Mouse (Mus musculus): ENCODE results near the gene Olfr56. TPM values are rescaled to one million over a fixed set of nuclear protein-coding genes. Genes with fewer than 3 reads are reported as not detected.

The Olfr56 gene
- total RNA-seq, 2 experiments from 2014 or later, result not detected

GRCm38 (mm10) chr11:49092053-49092586 lies 113.4 kb downstream of the Olfr56 start:
- no peak for DNase-seq

DNA sequence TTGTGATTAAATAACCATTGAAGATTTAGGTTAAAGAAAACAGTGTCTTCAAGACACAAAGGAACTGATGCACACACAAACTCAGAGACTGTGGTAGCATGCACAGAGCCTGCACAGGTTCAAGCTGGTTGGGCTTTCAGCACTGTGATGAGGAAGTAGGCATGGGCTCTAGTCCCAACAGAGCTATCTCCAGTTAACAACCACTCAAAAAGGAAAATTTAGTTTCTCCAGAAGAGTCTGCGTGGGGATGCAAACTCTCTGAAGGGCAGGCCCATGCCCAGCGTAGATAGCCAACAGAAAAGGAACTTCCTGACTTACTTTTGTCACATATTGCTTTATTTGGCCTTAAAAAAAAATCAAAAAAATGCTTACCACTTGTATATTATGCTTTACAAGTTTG lies 114.1 kb downstream of the Olfr56 start:
- DNase-seq, result no peak

DNA sequence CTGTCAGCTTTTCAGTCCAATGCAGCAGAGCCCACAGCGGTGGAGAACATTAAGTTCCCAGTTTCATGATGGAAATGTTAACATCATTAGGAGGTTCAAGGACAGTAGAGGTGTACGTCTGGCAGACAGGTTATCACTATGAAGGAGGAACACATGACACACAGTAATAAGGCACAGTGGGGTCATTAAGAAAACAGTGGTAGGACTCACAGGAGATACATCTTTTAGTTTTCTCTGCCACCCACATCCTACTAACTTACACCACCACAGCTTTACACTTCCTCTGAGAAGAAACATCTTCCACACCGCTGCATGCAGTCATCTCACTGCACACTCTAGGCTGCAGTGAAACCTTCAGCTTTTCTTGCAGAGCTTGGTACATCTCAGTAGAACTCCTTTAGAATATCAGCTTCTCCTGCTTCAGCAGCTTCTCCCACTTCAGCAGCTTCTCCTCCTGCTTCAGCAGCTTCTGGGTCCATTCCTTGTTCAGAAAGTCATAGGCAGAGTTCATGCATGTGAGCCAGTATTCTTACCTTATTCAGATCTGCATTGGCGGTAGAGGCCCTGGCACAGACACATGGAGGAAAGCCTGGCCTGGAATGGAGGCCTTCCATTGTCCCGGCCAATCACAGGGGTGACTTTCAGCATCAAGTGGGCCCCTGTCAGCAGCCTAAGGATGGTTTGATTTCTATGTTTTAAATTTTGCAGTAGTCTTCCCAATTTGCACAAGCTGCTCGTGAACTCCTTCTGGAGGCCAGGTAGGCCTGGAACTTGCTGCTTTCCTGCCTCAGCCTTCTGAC lies 115.4 kb downstream of the Olfr56 start:
- no peak for DNase-seq

DNA sequence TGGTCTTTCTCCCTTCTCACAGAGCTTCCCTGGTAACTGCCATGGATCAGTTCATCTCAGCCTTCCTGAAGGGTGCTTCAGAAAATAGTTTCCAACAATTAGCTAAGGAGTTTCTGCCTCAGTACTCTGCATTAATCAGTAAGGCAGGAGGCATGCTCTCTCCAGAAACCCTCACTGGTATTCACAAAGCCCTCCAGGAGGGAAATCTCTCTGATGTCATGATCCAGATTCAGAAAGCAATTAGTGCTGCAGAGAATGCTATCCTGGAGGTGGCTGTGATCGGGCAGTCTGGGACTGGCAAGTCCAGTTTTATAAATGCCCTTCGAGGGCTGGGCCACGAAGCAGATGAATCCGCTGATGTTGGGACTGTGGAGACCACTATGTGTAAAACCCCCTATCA lies 116.7 kb downstream of the Olfr56 start:
- no peak for DNase-seq

DNA sequence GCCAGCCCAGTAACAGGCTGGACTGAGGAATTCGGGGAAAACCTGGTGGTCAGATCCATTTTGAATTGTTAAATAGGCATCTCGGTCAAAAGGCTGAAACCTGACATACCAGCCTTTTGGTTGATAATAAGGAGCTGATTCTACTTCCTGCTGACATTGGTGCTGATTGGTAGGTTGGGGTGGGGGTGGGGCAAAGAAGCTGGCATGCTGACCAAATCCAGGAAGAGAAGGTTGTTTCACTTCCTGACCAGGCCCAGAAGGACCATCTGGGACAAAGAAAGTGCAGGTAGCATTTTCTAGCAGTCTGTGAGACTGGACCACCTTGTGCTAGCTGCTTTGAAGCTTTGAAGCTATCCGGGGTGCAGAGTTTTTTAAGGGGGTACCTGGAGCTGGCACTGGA lies 121.7 kb downstream of the Olfr56 start:
- no peak for DNase-seq

DNA sequence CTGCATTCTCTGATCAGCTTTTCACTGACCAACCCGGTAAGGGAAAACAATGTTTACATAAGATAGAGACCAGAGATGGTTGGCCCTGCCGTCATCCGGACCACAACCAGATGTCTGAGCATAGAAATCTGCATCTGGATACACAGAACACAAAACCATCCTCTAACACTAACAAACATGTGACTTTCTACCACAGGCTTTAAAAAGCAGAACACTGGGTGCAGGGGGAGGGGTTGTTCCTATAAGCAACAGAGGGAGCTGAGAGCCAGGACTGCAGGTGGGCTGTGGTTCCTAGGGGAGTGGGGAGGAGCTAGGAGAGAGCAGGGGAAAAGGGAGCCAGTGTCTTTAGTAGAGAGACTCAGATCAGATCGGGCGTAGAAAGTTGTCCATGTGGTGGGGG lies 122.8 kb downstream of the Olfr56 start:
- DNase-seq, result no peak

GRCm38 (mm10) chr11:49103047-49103693 lies 124.5 kb downstream of the Olfr56 start:
- peak; percentile 47 for DNase-seq

GRCm38 (mm10) chr11:49105752-49106151 lies 127.1 kb downstream of the Olfr56 start:
- no peak for DNase-seq

GRCm38 (mm10) chr11:49107650-49108537 lies 129.2 kb downstream of the Olfr56 start:
- DNase-seq, result no peak

GRCm38 (mm10) chr11:49108833-49109232 lies 130.1 kb downstream of the Olfr56 start:
- no peak for DNase-seq

DNA sequence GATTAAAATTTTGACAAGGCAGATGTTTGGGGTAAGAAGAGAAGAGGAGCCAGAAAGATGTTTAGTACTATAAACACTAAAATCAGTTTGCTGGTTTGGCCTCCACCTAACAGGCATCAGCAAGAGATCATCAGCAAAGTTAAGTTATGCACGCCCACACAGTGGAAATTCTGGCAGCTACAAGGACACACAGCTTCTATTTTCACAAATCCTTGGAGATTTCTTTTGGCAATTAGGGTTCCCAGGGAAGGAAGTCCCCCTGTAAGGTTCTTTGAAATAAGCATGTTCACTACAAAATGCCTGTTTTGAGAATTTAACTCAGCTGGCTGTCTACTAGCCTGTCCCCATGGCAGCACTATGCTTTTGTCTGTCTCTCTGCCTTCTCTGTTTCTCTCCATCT lies 132.3 kb downstream of the Olfr56 start:
- no peak for DNase-seq

GRCm38 (mm10) chr11:49112624-49113219 lies 134.0 kb downstream of the Olfr56 start:
- no peak for DNase-seq

- no peak for DNase-seq
These were observed 135.5 kb downstream of the Olfr56 start for GRCm38 (mm10) chr11:49114158-49114557.

GRCm38 (mm10) chr11:49114774-49115173 lies 136.1 kb downstream of the Olfr56 start, which contains the start of gene Olfr1396:
Gene Olfr1396, minus strand, starts transcription at chr11:49114874.
- no peak for DNase-seq

DNA sequence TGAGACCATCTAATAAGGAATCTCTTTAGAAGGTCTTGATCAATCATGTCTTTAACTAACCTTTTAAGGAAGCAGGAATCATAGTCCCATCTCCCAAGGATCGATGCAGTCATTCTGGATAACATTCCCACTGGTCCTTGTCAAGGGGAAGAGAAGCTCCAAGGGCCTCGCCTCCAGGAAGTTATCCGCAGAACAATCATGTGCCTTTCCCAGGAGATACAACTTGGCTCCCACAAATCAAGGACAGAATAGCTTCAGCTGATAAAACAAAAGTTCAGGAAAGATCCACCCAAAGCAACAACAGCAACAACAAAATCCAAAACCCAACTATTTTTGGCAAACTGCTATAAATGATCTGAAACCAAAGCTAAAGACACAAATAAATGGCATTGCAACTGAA lies 140.9 kb downstream of the Olfr56 start:
- DNase-seq, result no peak

DNA sequence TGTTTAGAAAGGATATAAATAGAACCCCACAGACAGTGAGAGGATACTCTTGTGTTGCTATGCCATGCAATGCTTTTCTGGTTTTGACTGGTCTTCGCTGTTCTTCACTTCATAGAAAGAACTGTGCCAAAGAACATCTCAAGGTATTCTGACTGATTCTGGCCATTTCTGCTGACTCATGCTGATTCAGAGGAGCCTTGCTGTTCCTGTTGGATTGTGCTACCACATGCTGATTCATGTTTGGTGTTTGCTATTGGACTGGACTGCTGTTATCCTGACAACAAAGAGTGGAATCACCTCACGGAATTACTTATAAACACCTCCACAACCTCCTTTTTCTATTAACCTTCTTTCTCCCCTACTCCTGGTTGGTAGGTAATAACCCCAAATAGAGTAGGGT lies 145.5 kb downstream of the Olfr56 start:
- DNase-seq, result no peak

GRCm38 (mm10) chr11:49141974-49142373 lies 163.3 kb downstream of the Olfr56 start, which contains the start of gene Olfr1395:
Gene Olfr1395, plus strand, starts transcription at chr11:49142274.
- DNase-seq, result no peak

- no peak for DNase-seq
These were observed 175.4 kb downstream of the Olfr56 start, which contains the start of gene Olfr1394 for GRCm38 (mm10) chr11:49154077-49154476. Gene Olfr1394, plus strand, starts transcription at chr11:49154377.

- no peak for DNase-seq
These were observed 178.4 kb downstream of the Olfr56 start for GRCm38 (mm10) chr11:49156821-49157814.

DNA sequence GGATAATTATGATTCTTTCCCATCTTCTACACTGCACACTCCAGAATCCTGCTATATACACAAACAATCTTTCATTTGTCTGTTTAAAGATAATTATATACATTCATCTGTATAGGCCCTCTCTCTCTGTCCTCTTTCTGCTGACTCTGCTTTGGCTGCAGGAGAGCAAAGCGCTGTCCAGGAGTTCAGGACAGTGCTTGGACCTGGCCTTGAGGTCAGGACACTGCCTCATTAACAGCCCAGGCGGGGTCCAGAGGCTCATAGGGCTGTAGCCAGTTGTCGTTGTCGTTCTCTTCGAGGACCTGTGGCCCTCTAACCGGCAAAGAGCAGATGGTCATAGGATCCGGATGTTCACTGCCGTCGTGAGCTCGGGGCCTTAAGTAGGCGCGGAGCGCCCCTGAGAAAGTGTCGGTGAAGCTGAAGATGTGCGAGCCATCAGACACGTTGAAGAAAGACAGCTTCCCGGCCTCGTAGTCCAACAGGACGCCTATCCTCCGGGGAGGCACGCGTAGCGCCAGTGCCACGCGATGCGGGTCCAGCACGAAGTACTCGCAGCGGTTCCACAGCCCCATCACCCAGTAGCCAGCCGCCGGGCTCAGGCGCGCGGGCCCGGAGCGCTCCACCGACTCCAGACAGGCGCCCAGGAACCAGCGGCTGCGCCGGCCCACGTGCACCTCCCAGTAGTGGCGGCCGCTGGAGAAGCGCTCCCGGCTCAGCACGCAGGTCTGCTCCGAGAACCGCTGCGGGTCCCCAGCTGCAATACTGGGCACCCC lies 190.3 kb downstream of the Olfr56 start:
- DNase-seq, result no peak

Measured in gastrocnemius, postnatal 25 days (tissue).